Mouse (Mus musculus) kidney, embryonic 16.5 days (tissue): Measurements from ENCODE around the gene Ppp1r9a. TPM values are rescaled to one million over a fixed set of nuclear protein-coding genes. Genes with fewer than 3 reads are reported as not detected.
A peak's percentile ranks its signal among the peaks of the same experiment; 100 is the strongest.

Experiments used
- ATAC-seq: fragments of 200-750 bp; cut with Nextera tagmentation; 2 replicates; pipeline ENCODE4 v1.8.0; 2017; ENCODE audit warnings: moderate TSS enrichment; ENCODE audit not compliant: low FRiP score, low TSS enrichment
- H3K27ac ChIP-seq: fragments of 300-500 bp; sonication (generic); 2 replicates; pipeline ENCODE4 v1.5.1; 2014; ENCODE audit warnings: low read length
- H3K27me3 ChIP-seq: fragments of 300-500 bp; sonication (generic); 2 replicates; pipeline ENCODE4 v1.6.1; 2014; ENCODE audit warnings: low read length, control low read depth, mixed read lengths; ENCODE audit not compliant: insufficient read depth
- H3K36me3 ChIP-seq: fragments of 300-500 bp; sonication (generic); 2 replicates; pipeline ENCODE4 v1.6.1; 2014; ENCODE audit warnings: low read length, control low read depth, mixed read lengths; ENCODE audit not compliant: insufficient read depth
- H3K4me1 ChIP-seq: fragments of 300-500 bp; sonication (generic); 2 replicates; pipeline ENCODE4 v1.6.1; 2014; ENCODE audit warnings: low read length, control low read depth, mixed read lengths; ENCODE audit not compliant: insufficient read depth
- H3K4me2 ChIP-seq: fragments of 300-500 bp; sonication (generic); replicated peaks from 2 replicates; pipeline ENCODE4 v1.6.1; 2014; ENCODE audit warnings: low read depth, low read length
- H3K4me3 ChIP-seq: fragments of 300-500 bp; sonication (generic); 2 replicates; pipeline ENCODE4 v1.5.1; 2014; ENCODE audit warnings: mild to moderate bottlenecking, low read length
- H3K9ac ChIP-seq: fragments of 300-500 bp; sonication (generic); replicated peaks from 2 replicates; pipeline ENCODE4 v1.6.1; 2014; ENCODE audit warnings: low read length
- H3K9me3 ChIP-seq: fragments of 300-500 bp; sonication (generic); 2 replicates; pipeline ENCODE4 v1.6.1; 2016; ENCODE audit warnings: low read length, control low read depth
- WGBS: fragments of 180-500 bp; shearing (Covaris S2); extraction: QIAGEN DNeasy Blood & Tissue Kit; methylation state at CpG from one replicate; pipeline ENCODE4 v1.1.7; 2014; 5-methylcytosine and 5-hydroxymethylcytosine counted together
- polyA plus RNA-seq: library from polyadenylated mRNA; unstranded; fragments of >200 nt; fragmentation: Nextera tagmentation; extraction: Ambion mirVana; gene quantifications from 2 replicates; pipeline ENCODE4 v1.2.1, GENCODE M21; 2015

Gene Ppp1r9a
- polyA plus RNA-seq, 1 experiment from 2014 or later: 14.9 TPM

- ATAC-seq: no peak
- no peak overlapping the region for H3K4me2 ChIP-seq
These were observed 179.4 kb downstream of the Ppp1r9a start for GRCm38 (mm10) chr6:5082144-5082543.

GRCm38 (mm10) chr6:5082740-5083139 lies 180.0 kb downstream of the Ppp1r9a start:
- Histone ChIP-seq H3K4me2 (no peak overlapping the region), H3K9ac (no peak overlapping the region), H3K4me3 (no peak overlapping the region), H3K27ac (0 out of 2 replicates have a peak overlapping the region, but pooled peaks have one; percentile 63), H3K36me3 (peaks cover 3% of the 10 kb centered on the region; the same call in 1 of the 2 replicates), H3K9me3 (no peaks in the 10 kb centered on the region), H3K27me3 (no peaks in the 10 kb centered on the region), H3K4me1 (peaks cover 14% of the 10 kb centered on the region)
- WGBS: 42% methylated on average over 2 of the region's 2 CpGs
- peak; percentile 54; the same call in 1 of the 2 replicates for ATAC-seq

More at GRCm38 (mm10) chr6:5082144-5082543, 179.4 kb downstream of the Ppp1r9a start:
- Histone ChIP-seq H3K27me3 (no peaks in the 10 kb centered on the region), H3K36me3 (peaks cover 7% of the 10 kb centered on the region; the same call in 1 of the 2 replicates), H3K9me3 (no peaks in the 10 kb centered on the region), H3K27ac (no peak overlapping the region), H3K9ac (no peak overlapping the region), H3K4me3 (no peak overlapping the region), H3K4me1 (peaks cover 14% of the 10 kb centered on the region)

GRCm38 (mm10) chr6:5083957-5084356 lies 181.2 kb downstream of the Ppp1r9a start:
- Histone ChIP-seq H3K9me3 (no peaks in the 10 kb centered on the region), H3K4me1 (peaks cover 14% of the 10 kb centered on the region), H3K4me3 (no peak overlapping the region), H3K36me3 (no peaks in the 10 kb centered on the region; the same call in 1 of the 2 replicates), H3K4me2 (no peak overlapping the region), H3K9ac (no peak overlapping the region), H3K27me3 (no peaks in the 10 kb centered on the region), H3K27ac (no peak overlapping the region)
- 28% methylated on average over 4 of the region's 4 CpGs for WGBS
- ATAC-seq: peak; percentile 86; the same call in 1 of the 2 replicates

- no peaks in the 10 kb centered on the region for H3K9me3 ChIP-seq
- no peak overlapping the region for H3K9ac ChIP-seq
- H3K27ac ChIP-seq: peak overlapping the region; percentile 16; the same call in 1 of the 2 replicates
- H3K27me3 ChIP-seq: no peaks in the 10 kb centered on the region
- peaks cover 15% of the 10 kb centered on the region for H3K4me1 ChIP-seq
- no peak overlapping the region for H3K4me2 ChIP-seq
- 38% methylated on average over 7 of the region's 7 CpGs for WGBS
- no peaks in the 10 kb centered on the region for H3K36me3 ChIP-seq
- no peak overlapping the region for H3K4me3 ChIP-seq
- peak; percentile 88 for ATAC-seq
These were observed 189.2 kb downstream of the Ppp1r9a start for GRCm38 (mm10) chr6:5091873-5092272.

GRCm38 (mm10) chr6:5092795-5093194 lies 190.1 kb downstream of the Ppp1r9a start:
- no peak overlapping the region for H3K4me2 ChIP-seq
- no peak overlapping the region for H3K4me3 ChIP-seq
- H3K4me1 ChIP-seq: peaks cover 15% of the 10 kb centered on the region
- H3K9ac ChIP-seq: no peak overlapping the region
- peak overlapping the region; percentile 71 for H3K27ac ChIP-seq
- 81% methylated on average over 4 of the region's 4 CpGs for WGBS
- H3K36me3 ChIP-seq: no peaks in the 10 kb centered on the region
- ATAC-seq: no peak
- H3K27me3 ChIP-seq: no peaks in the 10 kb centered on the region
- H3K9me3 ChIP-seq: no peaks in the 10 kb centered on the region

GRCm38 (mm10) chr6:5093516-5093915 lies 190.8 kb downstream of the Ppp1r9a start:
- Histone ChIP-seq H3K36me3 (no peaks in the 10 kb centered on the region), H3K27ac (peak overlapping the region; percentile 71), H3K27me3 (no peaks in the 10 kb centered on the region), H3K9me3 (no peaks in the 10 kb centered on the region), H3K4me1 (peaks cover 15% of the 10 kb centered on the region), H3K4me2 (no peak overlapping the region), H3K9ac (no peak overlapping the region), H3K4me3 (no peak overlapping the region)
- 39% methylated on average over 4 of the region's 4 CpGs for WGBS
- peak; percentile 59 for ATAC-seq

GRCm38 (mm10) chr6:5095365-5095973 lies 192.8 kb downstream of the Ppp1r9a start:
- H3K9ac ChIP-seq: no peak overlapping the region
- no peak for ATAC-seq
- peaks cover 15% of the 10 kb centered on the region for H3K4me1 ChIP-seq
- no peak overlapping the region for H3K4me2 ChIP-seq
- no peaks in the 10 kb centered on the region for H3K9me3 ChIP-seq
- H3K27me3 ChIP-seq: no peaks in the 10 kb centered on the region
- H3K36me3 ChIP-seq: no peaks in the 10 kb centered on the region
- H3K27ac ChIP-seq: no peak overlapping the region
- H3K4me3 ChIP-seq: no peak overlapping the region
- 87% methylated on average over 9 of the region's 9 CpGs for WGBS

GRCm38 (mm10) chr6:5097309-5097708 lies 194.6 kb downstream of the Ppp1r9a start:
- Histone ChIP-seq H3K4me2 (no peak overlapping the region), H3K36me3 (no peaks in the 10 kb centered on the region), H3K4me1 (peaks cover 7% of the 10 kb centered on the region), H3K27me3 (no peaks in the 10 kb centered on the region), H3K9me3 (no peaks in the 10 kb centered on the region), H3K9ac (no peak overlapping the region), H3K4me3 (no peak overlapping the region), H3K27ac (no peak overlapping the region)
- WGBS: 69% methylated on average over 3 of the region's 3 CpGs
- no peak for ATAC-seq

GRCm38 (mm10) chr6:5099282-5099681 lies 196.6 kb downstream of the Ppp1r9a start:
- H3K9me3 ChIP-seq: no peaks in the 10 kb centered on the region
- H3K27me3 ChIP-seq: no peaks in the 10 kb centered on the region
- 0 out of 2 replicates have a peak, but pooled peaks cover 2% of the 10 kb centered on the region for H3K4me1 ChIP-seq
- H3K9ac ChIP-seq: no peak overlapping the region
- no peak overlapping the region for H3K4me3 ChIP-seq
- WGBS: 21% methylated on average over 5 of the region's 5 CpGs
- no peak overlapping the region for H3K27ac ChIP-seq
- ATAC-seq: no peak
- no peak overlapping the region for H3K4me2 ChIP-seq
- no peaks in the 10 kb centered on the region for H3K36me3 ChIP-seq

- no peak for ATAC-seq
- no peak overlapping the region for H3K27ac ChIP-seq
- no peaks in the 10 kb centered on the region for H3K36me3 ChIP-seq
- no peak overlapping the region for H3K9ac ChIP-seq
- no peaks in the 10 kb centered on the region for H3K27me3 ChIP-seq
- H3K9me3 ChIP-seq: no peaks in the 10 kb centered on the region
- 0 out of 2 replicates have a peak, but pooled peaks cover 2% of the 10 kb centered on the region for H3K4me1 ChIP-seq
- no peak overlapping the region for H3K4me2 ChIP-seq
- no peak overlapping the region for H3K4me3 ChIP-seq
- WGBS: 44% methylated on average over 8 of the region's 8 CpGs
These were observed 197.1 kb downstream of the Ppp1r9a start for GRCm38 (mm10) chr6:5099842-5100241.
